Mouse (Mus musculus): ENCODE measurements around the gene Znfx1. TPM values are rescaled to one million over a fixed set of nuclear protein-coding genes. Genes with fewer than 3 reads are reported as not detected.
"Not testable (repeated sequence)": the region's sequence is repeated elsewhere in the genome, so short reads cannot be mapped to it uniquely, and the experiment has no call there.

Znfx1 gene
- polyA plus RNA-seq, 1 experiment from 2014 or later: 5.4 TPM

DNA sequence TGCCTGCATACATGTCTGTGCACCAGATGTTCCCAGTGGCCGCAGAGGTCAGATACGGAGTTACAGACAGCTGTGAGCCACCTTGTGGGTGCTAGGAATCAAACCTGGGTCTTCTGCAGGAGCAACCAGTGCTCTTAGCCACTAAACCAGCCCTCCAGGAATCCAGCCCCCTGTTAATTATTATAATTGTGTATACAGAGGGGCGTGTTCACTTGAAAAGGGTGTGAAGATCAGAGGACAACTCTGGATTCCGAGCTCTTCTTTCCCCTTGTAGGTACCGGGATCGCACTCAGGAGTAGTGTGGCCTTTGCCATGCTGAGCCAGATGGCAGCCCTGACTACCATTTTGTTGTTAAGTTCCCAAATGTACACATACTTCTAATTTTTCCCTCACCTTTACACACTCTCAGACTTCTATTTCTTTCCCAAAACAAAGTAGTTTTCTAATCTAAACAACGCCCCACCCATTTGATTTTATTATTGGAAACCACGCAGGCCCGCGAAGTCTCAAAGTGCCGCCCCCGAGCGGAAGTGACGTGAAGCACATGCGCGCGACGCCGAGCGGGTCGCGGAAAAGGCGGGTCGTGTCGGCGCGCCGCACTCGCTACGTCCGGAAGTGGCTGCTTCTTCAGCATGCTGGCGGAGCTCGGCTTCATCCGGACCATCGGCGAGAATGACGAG, 48.0 kb downstream of the Znfx1 start, which contains the start of gene Ddx27:
Ddx27 (plus strand) TSS at position 492 of the 680 bp plus-strand sequence.
- H3K27me3 ChIP-seq (ENCODE audit: control insufficient read depth, insufficient read depth, low read length): no peaks in the 10 kb centered on the region
- 3% methylated on average over 37 of the region's 37 CpGs for WGBS

GRCm38 (mm10) chr2:167010546-167010945, 52.3 kb downstream of the Znfx1 start:
- Histone ChIP-seq H3K4me1 (ENCODE audit: control insufficient read depth, insufficient read depth, low read length) (no peaks in the 10 kb centered on the region), H3K36me3 (ENCODE audit: control insufficient read depth, insufficient read depth, low read length) (no peaks in the 10 kb centered on the region), H3K9me3 (ENCODE audit: control insufficient read depth, low read length) (no peaks in the 10 kb centered on the region), H3K27me3 (ENCODE audit: control insufficient read depth, insufficient read depth, low read length) (no peaks in the 10 kb centered on the region), H3K27ac (ENCODE audit: low read depth, low read length) (no peak overlapping the region), H3K4me3 (ENCODE audit: low read depth, low read length) (no peak overlapping the region), H3K4me2 (no peak overlapping the region), H3K9ac (ENCODE audit: low read length) (no peak overlapping the region)
- 88% methylated on average over 3 of the region's 3 CpGs for WGBS
- ATAC-seq (ENCODE audit: low FRiP score): no peak
- no peak for DNase-seq (ENCODE audit: low spot score, missing footprints)

More for the DNA sequence above, 48.0 kb downstream of the Znfx1 start, which contains the start of gene Ddx27:
- Histone ChIP-seq H3K36me3 (ENCODE audit: control insufficient read depth, insufficient read depth, low read length) (peaks cover 8% of the 10 kb centered on the region; the same call in 1 of the 2 replicates), H3K4me1 (ENCODE audit: control insufficient read depth, insufficient read depth, low read length) (peaks cover 8% of the 10 kb centered on the region), H3K4me3 (ENCODE audit: low read depth, low read length) (peak within 1 kb of the TSS; percentile 90), H3K27ac (ENCODE audit: low read depth, low read length) (peak within 1 kb of the TSS; percentile 11; the same call in 1 of the 2 replicates), H3K9me3 (ENCODE audit: control insufficient read depth, low read length) (no peaks in the 10 kb centered on the region), H3K9ac (ENCODE audit: low read length) (peak within 1 kb of the TSS; percentile 87), H3K4me2 (peak within 1 kb of the TSS; percentile 96)
- DNase-seq (ENCODE audit: low spot score, missing footprints) (peak; percentile 99), ATAC-seq (ENCODE audit: low FRiP score) (peak; percentile 92)

- H3K27ac ChIP-seq (ENCODE audit: low read depth, low read length): no peak overlapping the region
- no peaks in the 10 kb centered on the region for H3K36me3 ChIP-seq (ENCODE audit: control insufficient read depth, insufficient read depth, low read length)
- DNase-seq (ENCODE audit: low spot score, missing footprints): no peak
- H3K4me3 ChIP-seq (ENCODE audit: low read depth, low read length): no peak overlapping the region
- no peak for ATAC-seq (ENCODE audit: low FRiP score)
- H3K9ac ChIP-seq (ENCODE audit: low read length): no peak overlapping the region
- H3K9me3 ChIP-seq (ENCODE audit: control insufficient read depth, low read length): no peaks in the 10 kb centered on the region
- no peak overlapping the region for H3K4me2 ChIP-seq
- no peaks in the 10 kb centered on the region for H3K27me3 ChIP-seq (ENCODE audit: control insufficient read depth, insufficient read depth, low read length)
- no peaks in the 10 kb centered on the region for H3K4me1 ChIP-seq (ENCODE audit: control insufficient read depth, insufficient read depth, low read length)
- 80% methylated on average over 4 of the region's 4 CpGs for WGBS
Observed at GRCm38 (mm10) chr2:167009483-167009882, 53.3 kb downstream of the Znfx1 start.

GRCm38 (mm10) chr2:167007565-167007964, 55.2 kb downstream of the Znfx1 start:
- not testable (repeated sequence) for H3K4me3 ChIP-seq (ENCODE audit: low read depth, low read length); H3K9ac ChIP-seq (ENCODE audit: low read length)
- 85% methylated on average over 4 of the region's 4 CpGs for WGBS

GRCm38 (mm10) chr2:167007001-167007491, 55.8 kb downstream of the Znfx1 start:
- WGBS: 83% methylated on average over 13 of the region's 13 CpGs
- DNase-seq (ENCODE audit: low spot score, missing footprints) (peak; percentile 47), ATAC-seq (ENCODE audit: low FRiP score) (no peak)
- Histone ChIP-seq H3K4me1 (ENCODE audit: control insufficient read depth, insufficient read depth, low read length) (no peaks in the 10 kb centered on the region), H3K4me3 (ENCODE audit: low read depth, low read length) (no peak overlapping the region), H3K27ac (ENCODE audit: low read depth, low read length) (no peak overlapping the region), H3K27me3 (ENCODE audit: control insufficient read depth, insufficient read depth, low read length) (no peaks in the 10 kb centered on the region), H3K9ac (ENCODE audit: low read length) (no peak overlapping the region), H3K4me2 (no peak overlapping the region), H3K36me3 (ENCODE audit: control insufficient read depth, insufficient read depth, low read length) (no peaks in the 10 kb centered on the region), H3K9me3 (ENCODE audit: control insufficient read depth, low read length) (no peaks in the 10 kb centered on the region)

More at GRCm38 (mm10) chr2:167007565-167007964, 55.2 kb downstream of the Znfx1 start:
- not testable (repeated sequence) for H3K4me1 ChIP-seq (ENCODE audit: control insufficient read depth, insufficient read depth, low read length); H3K27ac ChIP-seq (ENCODE audit: low read depth, low read length); ATAC-seq (ENCODE audit: low FRiP score); H3K9me3 ChIP-seq (ENCODE audit: control insufficient read depth, low read length); H3K36me3 ChIP-seq (ENCODE audit: control insufficient read depth, insufficient read depth, low read length); H3K27me3 ChIP-seq (ENCODE audit: control insufficient read depth, insufficient read depth, low read length); H3K4me2 ChIP-seq
- DNase-seq (ENCODE audit: low spot score, missing footprints): peak; percentile 60

DNA sequence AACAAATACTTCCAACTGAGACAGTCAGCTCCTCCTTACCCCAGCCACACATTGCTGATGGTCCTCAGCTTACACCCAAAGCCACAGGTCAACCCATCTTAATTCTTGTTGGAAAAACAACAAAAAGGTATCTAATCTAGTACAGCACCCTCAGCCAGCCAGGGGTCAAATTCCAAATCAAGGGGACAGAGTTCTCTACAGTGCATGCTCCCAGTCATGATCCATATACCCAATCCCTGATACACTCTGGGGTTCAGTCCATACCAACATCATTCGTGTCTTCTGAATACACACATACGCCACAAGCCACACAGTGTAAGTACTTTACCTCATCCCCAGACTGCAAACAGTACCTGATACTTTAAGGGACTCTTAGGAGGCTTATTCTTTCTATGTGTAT, 56.5 kb downstream of the Znfx1 start:
- H3K4me1 ChIP-seq (ENCODE audit: control insufficient read depth, insufficient read depth, low read length): no peaks in the 10 kb centered on the region

DNA sequence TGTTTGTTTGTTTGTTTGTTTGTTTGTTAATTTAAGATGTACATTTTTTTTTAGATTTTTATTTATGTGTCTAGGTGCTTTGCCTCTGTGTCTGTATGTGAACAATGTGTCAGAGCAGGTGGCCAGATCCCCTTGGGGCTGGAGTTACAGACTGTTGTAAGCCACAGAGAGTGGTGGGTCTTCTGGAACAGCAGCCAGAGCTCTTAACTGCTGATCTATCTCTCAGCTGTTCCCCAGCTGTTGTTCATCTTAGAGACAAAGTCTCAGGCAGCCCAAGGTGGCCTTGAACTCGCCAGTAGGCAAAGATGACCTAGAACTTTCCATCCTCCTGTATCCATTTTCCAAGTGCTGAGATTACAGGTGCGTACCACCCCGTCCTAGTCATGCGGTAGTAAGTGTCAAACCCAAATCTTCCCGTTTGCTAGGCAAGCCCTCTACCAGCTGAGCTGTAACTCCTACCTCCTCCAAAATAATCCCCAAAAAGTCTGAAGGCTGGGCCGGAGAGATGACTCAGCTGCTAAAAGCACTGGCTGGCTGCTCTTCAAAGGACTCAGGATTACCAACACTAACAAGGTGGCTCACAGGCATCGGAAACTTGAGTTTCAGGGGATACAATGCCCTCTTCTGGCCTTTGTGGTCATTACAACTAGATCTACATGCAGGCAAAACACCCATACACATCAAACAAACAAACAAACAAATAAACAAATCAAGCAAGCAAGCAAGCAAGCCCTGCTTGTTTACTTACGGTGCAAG, 58.5 kb downstream of the Znfx1 start:
- Histone ChIP-seq H3K4me2 (no peak overlapping the region), H3K36me3 (ENCODE audit: control insufficient read depth, insufficient read depth, low read length) (no peaks in the 10 kb centered on the region), H3K4me3 (ENCODE audit: low read depth, low read length) (no peak overlapping the region), H3K9me3 (ENCODE audit: control insufficient read depth, low read length) (no peaks in the 10 kb centered on the region), H3K27me3 (ENCODE audit: control insufficient read depth, insufficient read depth, low read length) (no peaks in the 10 kb centered on the region), H3K27ac (ENCODE audit: low read depth, low read length) (no peak overlapping the region), H3K9ac (ENCODE audit: low read length) (no peak overlapping the region), H3K4me1 (ENCODE audit: control insufficient read depth, insufficient read depth, low read length) (no peaks in the 10 kb centered on the region)
- ATAC-seq (ENCODE audit: low FRiP score) (no peak), DNase-seq (ENCODE audit: low spot score, missing footprints) (peak; percentile 90)
- WGBS: 50% methylated on average over 8 of the region's 8 CpGs

More for the DNA sequence above, 56.5 kb downstream of the Znfx1 start:
- H3K9me3 ChIP-seq (ENCODE audit: control insufficient read depth, low read length): no peaks in the 10 kb centered on the region
- ATAC-seq (ENCODE audit: low FRiP score) (no peak), DNase-seq (ENCODE audit: low spot score, missing footprints) (no peak)
- H3K27ac ChIP-seq (ENCODE audit: low read depth, low read length): no peak overlapping the region
- 93% methylated on average over 2 of the region's 2 CpGs for WGBS
- no peak overlapping the region for H3K4me2 ChIP-seq
- no peak overlapping the region for H3K4me3 ChIP-seq (ENCODE audit: low read depth, low read length)
- no peaks in the 10 kb centered on the region for H3K27me3 ChIP-seq (ENCODE audit: control insufficient read depth, insufficient read depth, low read length)
- no peak overlapping the region for H3K9ac ChIP-seq (ENCODE audit: low read length)
- no peaks in the 10 kb centered on the region for H3K36me3 ChIP-seq (ENCODE audit: control insufficient read depth, insufficient read depth, low read length)

DNA sequence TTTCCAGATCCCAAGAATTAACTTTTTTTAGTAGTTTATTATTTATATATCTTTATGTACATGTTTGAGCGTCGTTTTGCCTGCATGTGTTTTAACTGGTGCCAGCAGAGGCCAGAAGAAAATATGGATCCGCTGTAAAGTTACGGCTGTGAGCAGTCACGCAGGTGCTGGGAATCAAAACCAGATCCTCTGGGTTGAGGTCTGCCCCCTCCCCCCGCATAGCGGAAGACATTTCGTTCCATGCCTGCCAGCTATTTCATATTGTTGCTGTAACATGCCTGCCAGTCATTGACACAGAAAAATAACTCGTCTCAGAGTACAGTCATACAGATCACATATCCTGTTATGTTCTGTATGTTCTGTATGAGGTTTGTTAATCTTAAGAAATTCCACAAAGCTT, 61.3 kb downstream of the Znfx1 start:
- Histone ChIP-seq H3K9ac (ENCODE audit: low read length) (no peak overlapping the region), H3K27ac (ENCODE audit: low read depth, low read length) (no peak overlapping the region), H3K4me2 (no peak overlapping the region), H3K36me3 (ENCODE audit: control insufficient read depth, insufficient read depth, low read length) (no peaks in the 10 kb centered on the region), H3K9me3 (ENCODE audit: control insufficient read depth, low read length) (no peaks in the 10 kb centered on the region), H3K4me1 (ENCODE audit: control insufficient read depth, insufficient read depth, low read length) (no peaks in the 10 kb centered on the region), H3K27me3 (ENCODE audit: control insufficient read depth, insufficient read depth, low read length) (no peaks in the 10 kb centered on the region), H3K4me3 (ENCODE audit: low read depth, low read length) (no peak overlapping the region)
- ATAC-seq (ENCODE audit: low FRiP score): no peak
- peak; percentile 49 for DNase-seq (ENCODE audit: low spot score, missing footprints)
- WGBS: 83% methylated on average over 9 of the region's 9 CpGs

DNA sequence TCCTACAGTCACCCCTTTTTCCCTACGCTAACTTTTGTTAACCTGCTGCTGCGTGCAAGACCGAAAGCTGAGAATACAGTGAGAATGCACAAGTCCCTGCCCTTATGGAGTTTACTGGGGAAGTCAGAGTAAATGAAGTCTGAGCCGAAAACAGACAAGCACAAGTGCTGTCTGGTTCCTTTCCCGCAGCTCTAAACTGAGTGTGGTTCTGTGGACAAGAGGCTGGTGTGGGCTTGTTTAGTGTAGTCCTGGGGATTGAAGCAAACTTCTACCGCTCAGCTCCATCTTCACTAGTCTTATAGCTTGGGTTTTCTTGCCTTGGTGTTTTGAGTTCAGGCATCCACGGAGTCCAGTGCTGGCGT, 66.3 kb downstream of the Znfx1 start:
- peaks cover 7% of the 10 kb centered on the region for H3K4me1 ChIP-seq (ENCODE audit: control insufficient read depth, insufficient read depth, low read length)
- H3K9ac ChIP-seq (ENCODE audit: low read length): peak overlapping the region; percentile 59
- H3K36me3 ChIP-seq (ENCODE audit: control insufficient read depth, insufficient read depth, low read length): no peaks in the 10 kb centered on the region
- peak; percentile 38 for ATAC-seq (ENCODE audit: low FRiP score)
- 45% methylated on average over 8 of the region's 8 CpGs for WGBS
- H3K27ac ChIP-seq (ENCODE audit: low read depth, low read length): no peak overlapping the region; the same call in 1 of the 2 replicates
- peak overlapping the region; percentile 46 for H3K4me2 ChIP-seq
- DNase-seq (ENCODE audit: low spot score, missing footprints): no peak
- H3K9me3 ChIP-seq (ENCODE audit: control insufficient read depth, low read length): no peaks in the 10 kb centered on the region
- H3K27me3 ChIP-seq (ENCODE audit: control insufficient read depth, insufficient read depth, low read length): no peaks in the 10 kb centered on the region
- H3K4me3 ChIP-seq (ENCODE audit: low read depth, low read length): peak overlapping the region; percentile 64; the same call in 1 of the 2 replicates

All from midbrain, embryonic 11.5 days (tissue).